Mouse (Mus musculus): Measurements from ENCODE around the gene Ttbk2. TPM values are rescaled to one million over a fixed set of nuclear protein-coding genes. Genes with fewer than 3 reads are reported as not detected.

Ttbk2 gene
- 0.85 and 0.91 TPM in 2 replicates for polyA plus RNA-seq (2012; rRNA removed)

DNA sequence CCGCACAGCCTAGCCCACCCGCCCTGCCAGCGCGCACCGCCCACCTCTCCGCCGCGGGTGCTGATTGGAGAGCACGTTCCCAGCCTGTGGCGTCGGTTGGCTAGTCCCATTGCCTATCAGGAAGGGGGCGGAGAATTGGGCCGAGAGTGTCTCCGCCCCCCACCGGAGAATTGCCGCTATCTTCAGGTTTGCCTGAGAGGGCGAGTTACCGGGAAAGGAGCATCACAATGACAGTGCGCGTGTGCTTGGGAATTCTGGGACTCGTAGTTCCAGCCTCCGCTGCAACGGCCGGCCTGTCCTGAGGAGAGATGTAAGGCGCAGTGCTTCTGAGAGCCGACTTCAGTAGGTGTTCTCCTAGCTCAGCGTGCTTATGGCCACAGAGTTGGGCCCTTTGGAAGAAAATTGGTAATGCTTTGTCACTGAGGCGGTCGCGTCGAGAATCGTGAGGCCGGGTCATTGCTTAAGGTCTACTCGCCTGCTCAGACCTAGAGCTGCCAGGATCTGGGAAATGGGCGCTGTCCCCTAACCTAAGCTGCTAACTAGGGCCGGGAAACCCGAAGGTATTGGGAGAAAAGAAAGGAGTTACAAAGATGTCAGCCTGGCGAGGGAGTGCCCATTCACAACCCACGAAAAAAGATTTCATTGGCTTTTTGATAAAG, at the start of gene Ttbk2:
Gene Ttbk2 (minus strand): TSS at position 181 of the 659 bp plus-strand sequence.

DNA sequence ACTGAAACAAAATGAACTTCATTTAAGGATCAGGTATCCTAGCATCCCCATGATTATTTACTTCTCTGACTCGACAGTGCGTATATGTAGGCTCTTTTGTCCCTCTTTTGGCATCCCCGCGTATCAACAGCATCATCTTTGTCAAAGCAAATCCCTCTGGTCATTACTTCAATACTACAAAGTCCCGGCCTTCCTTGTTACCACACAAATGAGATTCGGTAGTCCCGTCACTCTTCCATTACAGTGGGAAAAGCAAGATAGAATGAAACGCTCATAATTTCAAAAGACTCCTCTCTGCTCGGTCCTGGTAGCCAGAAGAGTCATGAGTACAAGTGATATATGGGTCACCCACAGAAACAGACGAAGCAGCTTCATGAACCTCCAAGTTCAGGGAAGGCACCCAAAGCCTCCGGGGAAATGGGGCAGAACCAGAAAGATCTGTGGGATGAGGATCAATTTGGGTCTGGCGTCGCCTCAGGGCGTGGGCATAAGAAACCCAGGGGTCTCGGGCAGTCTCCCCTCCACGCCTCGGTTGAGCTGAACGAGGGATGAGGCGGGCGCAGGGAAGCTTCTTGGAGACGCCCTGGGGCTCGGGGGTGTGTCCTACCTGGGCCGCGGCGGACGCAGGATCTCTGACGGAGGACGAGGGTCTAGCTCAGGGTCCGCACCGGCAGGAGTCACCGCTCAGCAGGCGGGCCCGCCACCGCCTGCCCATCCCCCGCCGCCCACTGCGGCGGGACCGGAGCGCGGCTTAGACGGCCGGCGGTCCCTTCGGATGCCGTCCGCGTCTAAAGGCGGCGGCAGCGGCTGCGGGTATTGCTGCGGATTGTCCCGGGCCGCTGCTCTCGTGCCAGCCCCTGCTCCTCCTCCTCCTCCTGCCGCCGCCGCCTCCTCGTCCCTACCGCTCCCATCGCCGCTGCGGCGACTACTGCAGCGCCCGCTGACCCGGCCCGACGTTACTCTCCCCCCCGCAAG, 668 bp downstream of the Ttbk2 start, which contains the start of gene Cdan1:
Gene Cdan1 (minus strand): TSS at position 680 of the 975 bp plus-strand sequence.

Other genes starting within 250 kb of the Ttbk2 start
- gene Haus2, start 241.2 kb downstream of the Ttbk2 start, polyA plus RNA-seq (2012; rRNA removed): 8.2 and 9.5 TPM in 2 replicates
- gene Lrrc57, start 241.1 kb downstream of the Ttbk2 start, polyA plus RNA-seq (2012; rRNA removed): 7.2 and 9.4 TPM in 2 replicates
- gene Stard9, start 221.5 kb downstream of the Ttbk2 start, polyA plus RNA-seq (2012; rRNA removed): 1.4 and 1.6 TPM in 2 replicates
- gene Cdan1, start 476 bp downstream of the Ttbk2 start, polyA plus RNA-seq (2012; rRNA removed): 11.7 and 14.3 TPM in 2 replicates
- 5.1 and 6.4 TPM in 2 replicates for gene Ubr1, start 120.1 kb upstream of the Ttbk2 start, polyA plus RNA-seq (2012; rRNA removed)
- 2.1 TPM in 2 replicates for gene Tmem62, start 126.4 kb upstream of the Ttbk2 start, polyA plus RNA-seq (2012; rRNA removed)
- gene Ccndbp1, start 157.8 kb upstream of the Ttbk2 start, polyA plus RNA-seq (2012; rRNA removed): 35.2 and 40.9 TPM in 2 replicates
- gene Epb42, start 186.5 kb upstream of the Ttbk2 start, polyA plus RNA-seq (2012; rRNA removed): 141 and 176 TPM in 2 replicates
- 0.01 TPM in 1 of 2 replicates, not detected in the other for gene Tgm5, start 235.2 kb upstream of the Ttbk2 start, polyA plus RNA-seq (2012; rRNA removed)

All from liver, embryonic 14 days (tissue).